Mouse (Mus musculus) lung, postnatal 36 days (tissue): ENCODE measurements around the gene Scarb1.

Experiments
- DNase-seq: peaks from one replicate; pipeline ENCODE4 v3.0.0; 2022; ENCODE audit warnings: mixed read lengths

The Scarb1 gene

GRCm38 (mm10) chr5:125268033-125268765, 72.7 kb downstream of the Scarb1 start:
- peak; percentile 92 for DNase-seq

DNA sequence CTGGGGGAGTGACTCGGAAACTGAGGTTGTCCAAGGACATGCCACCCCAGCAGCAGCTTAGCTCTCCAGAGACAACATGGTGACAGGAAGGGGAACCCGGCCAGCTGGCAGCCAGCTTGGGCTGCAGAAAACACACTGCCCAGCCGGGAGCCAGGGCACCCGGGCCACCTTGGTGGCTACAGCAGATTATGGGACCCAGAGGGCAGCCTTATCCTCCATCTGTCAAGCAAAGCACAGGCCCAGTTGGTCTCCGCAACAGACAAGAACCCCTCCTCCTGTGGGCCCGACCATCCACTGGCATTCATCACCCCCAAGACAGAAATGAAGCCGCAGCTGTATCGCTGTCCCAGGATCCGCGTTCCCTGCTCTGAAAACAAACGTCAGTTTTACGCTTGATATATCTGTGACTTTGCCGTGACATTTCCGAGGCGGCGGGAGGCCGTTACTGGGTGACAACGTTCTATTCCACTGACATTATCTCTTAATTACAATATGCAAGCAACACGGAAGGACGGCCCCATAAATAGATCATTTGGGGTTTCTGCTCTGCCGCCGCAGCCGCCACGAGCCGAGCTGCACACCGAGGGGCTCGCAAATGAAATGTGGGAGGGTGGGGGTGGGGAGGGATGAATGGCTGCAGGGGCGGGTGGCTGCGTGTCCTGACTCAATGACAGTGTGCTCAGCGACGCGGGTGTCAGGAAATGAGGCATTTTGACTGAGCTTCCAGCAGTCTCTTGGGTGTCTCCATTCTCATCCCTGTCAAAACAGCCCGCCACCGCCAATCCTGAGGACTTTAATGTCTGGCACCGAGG, 73.5 kb downstream of the Scarb1 start:
- DNase-seq: peak; percentile 84

DNA sequence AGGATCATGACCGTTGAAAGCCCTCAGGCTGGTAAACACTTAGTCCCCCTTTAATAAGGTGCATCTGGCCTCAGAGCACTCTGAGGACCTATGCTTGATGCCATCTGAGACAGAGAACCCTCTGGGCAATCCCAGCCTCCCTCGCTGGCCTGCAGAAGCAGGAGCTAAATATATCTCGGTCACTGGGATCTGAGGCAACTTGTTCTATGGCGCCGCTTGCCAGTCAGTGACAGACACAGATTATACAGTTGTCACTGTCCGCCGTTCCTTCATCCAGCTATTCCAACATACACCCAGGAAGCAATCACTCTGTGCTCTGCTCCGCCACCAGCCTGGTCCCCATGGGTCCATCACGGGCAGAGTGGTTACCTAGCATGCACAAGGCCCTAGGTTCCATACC, 74.8 kb downstream of the Scarb1 start:
- DNase-seq: no peak

GRCm38 (mm10) chr5:125264700-125265099, 76.2 kb downstream of the Scarb1 start:
- DNase-seq: peak; percentile 49

DNA sequence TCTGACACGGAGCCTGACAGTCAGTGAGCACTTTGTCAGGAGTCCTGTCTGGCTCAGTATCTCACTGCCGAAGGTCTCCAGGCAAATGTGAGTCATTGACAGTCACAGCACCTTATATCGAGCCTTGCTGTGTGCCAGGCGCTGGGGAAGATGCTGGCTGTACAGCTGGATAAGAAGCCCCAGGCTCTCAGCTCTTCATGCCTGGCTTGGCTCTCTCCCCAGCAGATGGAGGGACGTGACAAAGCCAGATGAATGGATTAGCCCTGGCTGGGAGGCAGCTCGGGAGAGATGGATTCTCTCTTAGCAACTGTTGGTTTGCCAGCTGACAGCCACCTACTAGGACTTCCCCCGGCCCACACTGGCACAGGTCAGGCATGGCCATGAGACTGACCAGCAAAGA, 78.3 kb downstream of the Scarb1 start:
- DNase-seq: no peak

GRCm38 (mm10) chr5:125253917-125254316, 87.0 kb downstream of the Scarb1 start:
- DNase-seq: no peak

GRCm38 (mm10) chr5:125253448-125253847, 87.4 kb downstream of the Scarb1 start:
- no peak for DNase-seq

GRCm38 (mm10) chr5:125252664-125253063, 88.2 kb downstream of the Scarb1 start:
- DNase-seq: peak; percentile 92

DNA sequence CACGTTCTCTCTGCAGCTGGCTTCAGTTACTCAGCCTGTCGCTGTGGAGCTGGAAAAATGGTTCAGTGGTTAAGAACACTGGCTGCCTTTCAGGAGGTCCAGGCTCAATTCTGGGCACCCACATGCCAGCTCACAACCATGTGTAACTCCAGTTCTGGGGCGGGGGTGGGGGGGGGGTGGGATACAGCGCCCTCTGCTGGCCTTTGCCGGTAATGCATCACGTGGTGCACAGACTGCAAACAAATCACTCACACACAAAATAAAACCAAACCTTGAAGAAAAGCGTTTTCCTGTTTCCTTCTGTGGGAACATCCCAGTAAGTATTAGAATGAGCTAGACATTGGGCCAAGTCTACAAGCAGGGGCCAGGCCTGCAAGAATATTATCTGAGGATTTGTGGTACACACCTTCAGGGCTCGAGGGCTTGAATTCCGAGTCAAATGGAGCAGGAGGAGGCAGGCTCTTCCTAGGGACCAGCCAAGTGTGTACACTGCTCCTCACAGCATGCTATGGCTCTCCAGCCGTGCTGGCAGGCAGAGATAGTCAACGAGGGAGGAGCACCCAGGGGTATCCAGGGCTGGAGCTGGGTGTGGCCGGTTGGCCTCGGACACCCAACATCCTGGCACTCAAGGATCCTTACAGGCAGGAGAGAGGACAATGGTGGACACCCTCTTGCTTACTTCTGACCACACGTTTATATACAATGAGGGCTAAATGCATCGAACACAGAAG, 88.8 kb downstream of the Scarb1 start:
- DNase-seq: peak; percentile 80

GRCm38 (mm10) chr5:125249187-125249586, 91.7 kb downstream of the Scarb1 start:
- DNase-seq: no peak

GRCm38 (mm10) chr5:125246711-125247110, 94.2 kb downstream of the Scarb1 start:
- no peak for DNase-seq

GRCm38 (mm10) chr5:125245534-125246151, 95.3 kb downstream of the Scarb1 start:
- DNase-seq: peak; percentile 41

- DNase-seq: no peak
Measured at GRCm38 (mm10) chr5:125244825-125245533, 95.9 kb downstream of the Scarb1 start.

GRCm38 (mm10) chr5:125243928-125244327, 97.0 kb downstream of the Scarb1 start:
- no peak for DNase-seq

DNA sequence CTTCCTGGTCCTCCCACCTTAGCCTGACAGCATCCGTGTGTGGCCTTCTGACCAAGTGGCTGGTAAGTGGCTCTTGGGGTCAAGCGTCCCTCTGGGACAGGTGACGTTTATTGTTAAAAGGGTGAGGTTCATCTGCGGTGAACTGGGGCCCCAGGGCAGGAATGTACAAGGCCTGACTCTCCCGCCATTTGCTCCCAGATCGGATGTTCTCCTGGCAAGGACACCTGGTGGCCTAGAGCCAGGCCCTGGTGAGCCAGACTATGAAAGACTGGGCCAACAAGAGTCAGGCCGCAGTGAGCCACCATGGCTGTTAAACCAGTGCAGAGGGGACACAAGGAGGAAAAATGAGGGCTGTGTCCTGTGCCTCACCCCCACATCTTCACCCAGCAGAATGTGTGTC, 98.8 kb downstream of the Scarb1 start:
- no peak for DNase-seq

GRCm38 (mm10) chr5:125241627-125242026, 99.3 kb downstream of the Scarb1 start:
- DNase-seq: no peak

GRCm38 (mm10) chr5:125240124-125240781, 100.6 kb downstream of the Scarb1 start:
- DNase-seq: no peak

- DNase-seq: peak; percentile 43
Measured at GRCm38 (mm10) chr5:125235874-125236273, 105.0 kb downstream of the Scarb1 start.

- DNase-seq: peak; percentile 24
Measured at GRCm38 (mm10) chr5:125235398-125235797, 105.5 kb downstream of the Scarb1 start.

GRCm38 (mm10) chr5:125234399-125234798, 106.5 kb downstream of the Scarb1 start:
- DNase-seq: no peak

GRCm38 (mm10) chr5:125233478-125233877, 107.4 kb downstream of the Scarb1 start:
- no peak for DNase-seq
